In genomic region chr17:28080045-28080816, GRCm38 (mm10) we compare ENCODE assay signal across 8 mouse cellular contexts. TPM values are rescaled to one million over a fixed set of nuclear protein-coding genes. Genes with fewer than 3 reads are reported as not detected.
DNase-seq lines count a peak whose midpoint lies in the region; ATAC-seq lines count a peak whose summit lies in the region.

Tcp11 (minus strand) TSS chr17:28080639.

- peak; percentile 90 for ATAC-seq in midbrain, embryonic 16.5 days

- H3K9me3 ChIP-seq in midbrain, embryonic 16.5 days (replicated peaks; ENCODE audit: control insufficient read depth, low read length, poor library complexity, severe bottlenecking), result no peaks in the 10 kb centered on the region

- no peaks in the 10 kb centered on the region for H3K36me3 ChIP-seq in midbrain, embryonic 16.5 days (ENCODE audit: control insufficient read depth, insufficient read depth, low read length)

- H3K4me2 ChIP-seq in midbrain, embryonic 16.5 days (ENCODE audit: low read length), result peak within 1 kb of the TSS; percentile 97

- H3K9ac ChIP-seq in midbrain, embryonic 16.5 days (ENCODE audit: low read depth, low read length), result peak within 1 kb of the TSS; percentile 64

- H3K4me3 ChIP-seq in midbrain, embryonic 16.5 days (ENCODE audit: low read depth, low read length), result peak within 1 kb of the TSS; percentile 53

- H3K4me1 ChIP-seq in midbrain, embryonic 16.5 days (ENCODE audit: control insufficient read depth, insufficient read depth, low read length), result peaks cover 8% of the 10 kb centered on the region

- H3K27ac ChIP-seq in midbrain, embryonic 16.5 days (ENCODE audit: low read length), result no peak within 1 kb of the TSS

- no peaks in the 10 kb centered on the region for H3K27me3 ChIP-seq in midbrain, embryonic 16.5 days (ENCODE audit: control insufficient read depth, insufficient read depth, low read depth, low read length)

- 2% methylated on average over 39 of the region's 57 CpGs for WGBS in midbrain, embryonic 16.5 days

- DNase-seq in cerebellum, postnatal 4 days (ENCODE audit: low spot score in 2 of 2), result peak; percentile 55 to 69
- DNase-seq in cerebellum, adult 11 months, result no peak
- DNase-seq in CD4-positive, CD25-positive, alpha-beta regulatory T cell, adult 2 months (ENCODE audit: low read depth, low spot score), result peak; percentile 81
- peak; percentile 77 for DNase-seq in embryo, embryonic 10 days (ENCODE audit: low spot score)
- peak; percentile 60 for DNase-seq in heart, postnatal 4 days
- peak; percentile 71 for DNase-seq in liver
- DNase-seq in thymus, adult 18-20 months, result peak; percentile 80 to 82

RNA-seq across cellular contexts. Expression of gene Tcp11, which starts in this region (rescaled TPM):
- under 1 TPM in 1 of 2 experiments, not detected in 1; 0.14 TPM for total RNA-seq in heart, postnatal 4 days (2021)
- polyA plus RNA-seq in midbrain, embryonic 16.5 days (2015; fragmentation: Nextera tagmentation; extraction: Ambion mirVana), result 2.0 TPM in 2 replicates

Comparison
In these comparisons a context has a peak if more than half of its experiments do, and no peak if none do; other contexts are left out.
1. Peak in DNase-seq in heart, postnatal 4 days; RNA of the gene not detected or under 1 TPM.